Mouse (Mus musculus) layer of hippocampus, adult 2 months (tissue): ENCODE data around the gene Plekhh2. TPM values are rescaled to one million over a fixed set of nuclear protein-coding genes. Genes with fewer than 3 reads are reported as not detected.

ENCODE experiments used
- DNase-seq, 2 experiments: peaks; one replicate each; pipeline ENCODE4 v3.0.0; 2022; ENCODE audit warnings: low spot score in 2 of 2
- H3K27ac ChIP-seq: fragments of 200-600 bp; 2 replicates; pipeline ENCODE4 v1.8.1; 2022
- H3K4me3 ChIP-seq: fragments of 200-600 bp; 2 replicates; pipeline ENCODE4 v1.8.1; 2022; ENCODE audit warnings: mild to moderate bottlenecking
- CTCF ChIP-seq: fragments of 200-600 bp; conservative IDR thresholded peaks from 2 replicates; pipeline ENCODE4 v1.8.1; 2022; ENCODE audit warnings: antibody characterized with exemption, mild to moderate bottlenecking, moderate library complexity
- total RNA-seq, 2 experiments: library from RNA; stranded (reverse); gene quantifications; 2 replicates each; pipeline ENCODE4 v1.2.3; 2021

Plekhh2 gene
- total RNA-seq, 2 experiments from 2014 or later = 5.2 to 5.8 TPM

GRCm38 (mm10) chr17:84608606-84609005 is 96.9 kb downstream of the Plekhh2 start:
- no peak for TF ChIP-seq CTCF
- no peak for DNase-seq

GRCm38 (mm10) chr17:84611500-84611899 is 99.8 kb downstream of the Plekhh2 start:
- no peak for TF ChIP-seq CTCF
- H3K27ac ChIP-seq = no peak overlapping the region
- no peak for DNase-seq
- no peak overlapping the region for H3K4me3 ChIP-seq

More at GRCm38 (mm10) chr17:84608606-84609005, 96.9 kb downstream of the Plekhh2 start:
- H3K27ac ChIP-seq = no peak overlapping the region
- no peak overlapping the region for H3K4me3 ChIP-seq

GRCm38 (mm10) chr17:84611971-84612370 is 100.3 kb downstream of the Plekhh2 start:
- no peak for DNase-seq
- no peak overlapping the region for H3K4me3 ChIP-seq
- no peak overlapping the region for H3K27ac ChIP-seq
- no peak for TF ChIP-seq CTCF

DNA sequence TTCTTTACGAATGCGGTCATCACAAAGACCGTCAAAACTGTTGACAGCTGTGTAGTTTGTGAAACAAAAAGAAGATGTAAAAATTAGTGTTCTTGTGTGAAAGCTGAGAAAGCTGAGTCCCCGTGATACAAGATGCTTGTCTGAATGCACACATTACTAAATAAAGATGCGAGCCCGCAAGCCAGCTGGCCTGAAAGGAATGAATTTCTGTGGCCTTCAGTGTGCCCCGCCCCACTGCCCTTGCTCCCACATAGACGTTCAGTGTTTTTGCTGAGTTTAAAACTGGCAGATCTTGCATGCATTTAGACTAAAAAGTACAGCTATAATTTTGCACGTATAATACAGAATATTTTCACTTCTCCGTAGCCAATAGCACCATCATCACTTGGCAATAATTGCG is 104.1 kb downstream of the Plekhh2 start:
- Histone ChIP-seq H3K4me3 (no peak overlapping the region), H3K27ac (no peak overlapping the region)
- DNase-seq = no peak
- TF ChIP-seq CTCF = no peak

DNA sequence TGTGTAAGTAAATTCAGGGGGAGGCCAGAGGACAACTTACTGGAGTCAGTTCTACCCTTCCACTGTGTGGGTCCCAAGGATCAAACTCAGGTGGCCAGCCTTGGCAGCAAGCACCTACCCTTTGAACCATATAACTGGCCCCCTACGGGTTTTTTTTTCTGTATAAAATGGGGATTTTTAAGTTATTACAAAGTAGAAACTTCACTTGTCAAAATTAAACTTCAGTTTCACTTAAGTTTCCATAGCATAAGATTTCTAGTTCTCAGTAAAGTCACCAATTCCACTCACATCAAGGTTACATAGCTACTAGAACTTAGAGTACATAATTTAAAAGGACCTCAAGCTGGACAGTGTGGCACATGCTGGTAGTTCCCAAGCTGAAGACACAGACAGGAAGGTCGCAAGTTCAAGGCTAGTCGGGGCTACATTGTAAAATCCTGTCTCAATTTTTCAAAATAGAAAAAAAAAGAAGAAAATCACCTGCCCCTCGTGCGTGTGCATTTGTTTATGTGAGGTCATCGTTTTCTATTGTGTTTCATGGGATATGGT is 104.9 kb downstream of the Plekhh2 start:
- TF ChIP-seq CTCF = no peak
- no peak overlapping the region for H3K27ac ChIP-seq

GRCm38 (mm10) chr17:84617953-84618352 is 106.3 kb downstream of the Plekhh2 start:
- no peak for TF ChIP-seq CTCF
- DNase-seq = no peak
- Histone ChIP-seq H3K27ac (no peak overlapping the region), H3K4me3 (no peak overlapping the region)

More for the DNA sequence above, 104.9 kb downstream of the Plekhh2 start:
- H3K4me3 ChIP-seq = no peak overlapping the region
- no peak for DNase-seq

DNA sequence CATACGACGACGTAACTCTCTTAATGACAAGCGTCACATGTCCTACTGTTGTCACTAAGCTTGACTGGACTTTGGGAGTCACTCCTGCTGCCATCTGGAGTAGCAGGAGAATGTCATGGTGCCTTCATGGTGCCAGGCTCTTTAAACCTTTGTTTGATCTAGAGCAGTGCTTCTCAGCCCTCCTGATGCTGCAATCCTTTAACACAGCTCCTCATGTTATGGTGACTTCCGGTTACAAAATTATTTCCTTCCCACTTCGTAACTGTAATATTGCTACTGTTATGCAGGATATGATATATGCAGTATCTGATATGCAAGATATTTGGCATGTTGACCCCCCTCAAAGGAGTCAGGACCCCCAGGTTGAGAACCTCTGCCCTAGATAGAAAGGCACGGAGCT is 107.4 kb downstream of the Plekhh2 start:
- no peak overlapping the region for H3K4me3 ChIP-seq
- DNase-seq = no peak
- no peak for TF ChIP-seq CTCF
- H3K27ac ChIP-seq = no peak overlapping the region

DNA sequence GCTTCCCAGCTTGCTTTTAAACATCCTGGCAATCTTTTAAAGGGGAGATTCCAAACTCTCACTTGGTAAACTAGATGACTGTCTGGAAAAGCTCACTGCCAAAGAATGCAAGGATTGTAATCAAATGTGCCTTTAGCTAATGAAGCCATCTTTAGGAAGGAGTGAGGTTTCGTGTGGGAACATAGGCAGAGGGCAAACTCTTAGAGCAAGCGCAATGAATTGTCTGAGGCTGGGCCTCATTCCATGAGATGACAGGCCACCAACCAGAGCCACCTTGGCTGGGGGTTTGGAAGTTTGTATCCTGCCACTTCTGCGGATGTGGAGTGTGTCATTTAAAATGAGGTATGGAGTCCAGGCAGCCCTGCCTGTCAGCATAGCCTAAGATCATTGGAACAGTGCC is 108.4 kb downstream of the Plekhh2 start:
- DNase-seq = no peak
- Histone ChIP-seq H3K4me3 (no peak overlapping the region), H3K27ac (no peak overlapping the region)
- no peak for TF ChIP-seq CTCF

DNA sequence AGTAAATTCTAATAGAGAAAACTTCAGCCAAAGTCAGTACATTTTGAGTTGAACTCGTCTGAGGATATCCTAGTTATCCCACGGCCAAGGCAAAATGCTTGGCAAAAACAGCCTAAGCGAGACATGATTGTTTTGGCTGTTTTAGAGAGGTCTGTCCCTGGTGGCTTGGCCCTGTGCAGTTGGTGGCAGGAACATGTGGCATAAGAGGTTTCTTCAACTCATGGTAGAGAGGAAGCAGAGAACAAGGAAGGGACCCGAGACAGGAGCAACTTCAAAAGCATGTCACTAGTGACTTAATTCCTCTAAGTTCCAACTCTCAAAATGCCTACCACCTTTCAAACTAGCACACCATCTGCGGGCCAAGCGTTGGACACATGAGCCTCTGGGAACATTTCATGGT is 108.9 kb downstream of the Plekhh2 start:
- Histone ChIP-seq H3K27ac (no peak overlapping the region), H3K4me3 (no peak overlapping the region)
- no peak for TF ChIP-seq CTCF
- no peak for DNase-seq

DNA sequence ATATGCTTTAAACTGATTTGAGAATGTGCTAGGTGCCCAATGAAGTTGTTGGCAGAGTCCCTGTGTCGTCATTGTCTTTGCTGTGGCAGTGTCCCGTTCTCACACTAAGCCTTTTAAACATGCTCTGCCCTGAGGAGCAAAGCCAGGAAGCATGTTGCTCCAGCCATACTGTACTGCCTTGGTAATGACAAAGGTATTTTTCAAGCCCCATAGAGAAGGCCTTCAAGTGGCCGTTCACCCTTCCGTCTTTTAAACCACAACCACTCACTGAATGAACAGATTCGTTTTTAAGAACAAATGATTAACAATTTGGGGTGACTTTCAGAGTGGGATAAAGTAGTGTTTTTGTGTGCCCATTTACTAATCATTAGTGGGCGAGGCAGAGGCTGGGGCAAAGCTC is 109.5 kb downstream of the Plekhh2 start:
- Histone ChIP-seq H3K4me3 (no peak overlapping the region), H3K27ac (no peak overlapping the region)
- DNase-seq = no peak
- TF ChIP-seq CTCF = no peak

DNA sequence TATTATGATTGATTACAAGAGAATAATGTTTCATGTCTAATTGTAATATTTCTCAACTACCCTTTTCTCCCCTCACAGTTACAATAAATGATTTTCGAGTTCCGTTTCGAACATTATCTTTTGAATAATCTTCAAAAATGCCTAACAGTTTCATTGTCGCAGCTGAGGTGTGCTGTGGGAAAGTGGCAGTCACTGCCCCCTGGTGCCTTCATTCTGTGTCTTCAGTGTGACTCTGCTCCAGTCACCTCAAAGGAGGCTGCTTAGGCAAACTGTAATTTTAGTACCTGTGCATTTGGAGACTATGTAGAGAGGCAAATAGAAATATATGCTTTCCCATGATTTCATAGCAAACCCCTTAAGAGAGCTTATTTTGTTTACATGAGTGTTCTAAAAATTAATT is 110.3 kb downstream of the Plekhh2 start:
- no peak for DNase-seq
- no peak overlapping the region for H3K4me3 ChIP-seq
- no peak overlapping the region for H3K27ac ChIP-seq
- TF ChIP-seq CTCF = peak; percentile 56

DNA sequence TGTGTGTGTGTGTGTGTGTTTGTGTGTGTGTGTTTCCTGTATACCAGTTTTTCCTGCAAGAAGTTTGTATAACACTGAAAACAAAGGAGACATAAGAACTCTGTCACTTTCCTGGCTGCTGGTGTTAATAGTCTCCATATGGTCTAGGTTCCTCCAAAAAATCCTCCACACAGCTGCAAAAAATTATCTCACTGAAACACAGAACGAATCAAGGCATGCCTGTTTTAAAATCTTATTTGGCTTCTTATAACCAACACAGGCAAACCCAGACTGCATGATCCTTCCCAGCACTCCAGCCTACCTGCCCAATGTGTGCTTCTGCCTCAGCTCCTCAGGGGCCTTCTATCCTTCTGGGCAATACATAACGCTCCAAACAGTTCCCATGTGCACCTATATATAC is 111.2 kb downstream of the Plekhh2 start:
- H3K27ac ChIP-seq = no peak overlapping the region
- no peak for TF ChIP-seq CTCF
- no peak for DNase-seq
- H3K4me3 ChIP-seq = no peak overlapping the region

DNA sequence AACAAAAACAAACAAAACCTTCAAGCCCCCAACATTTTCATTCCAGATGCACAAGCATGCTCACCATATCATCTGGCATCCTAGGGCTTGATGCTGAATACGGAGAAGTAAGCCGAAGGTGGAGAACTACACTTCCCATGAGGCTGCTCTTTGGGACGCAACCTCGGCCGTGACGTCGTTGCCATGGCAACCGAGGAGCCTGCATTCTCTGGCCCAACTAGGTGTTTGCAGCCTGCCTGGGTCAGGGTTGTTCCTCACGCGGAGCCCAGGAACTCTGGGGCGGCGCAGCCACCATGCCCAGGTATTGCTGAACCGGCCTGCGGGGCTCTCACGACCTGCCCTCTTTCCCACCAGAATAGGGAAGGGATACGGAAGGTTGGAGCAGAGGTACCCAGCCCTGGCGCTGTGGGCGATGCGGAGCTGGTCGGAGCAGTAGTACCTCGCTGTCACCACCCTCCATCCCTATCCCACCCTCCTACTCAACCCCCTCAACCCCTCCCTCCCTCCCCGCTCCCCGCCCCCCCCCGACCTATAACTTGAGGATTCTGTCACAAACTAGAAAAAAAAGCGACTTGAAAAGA is 114.7 kb downstream of the Plekhh2 start, which contains the start of gene Dync2li1:
Dync2li1 (plus strand) TSS at position 221 of the 581 bp plus-strand sequence.
- H3K4me3 ChIP-seq = peak within 1 kb of the TSS; percentile 90
- TF ChIP-seq CTCF = no peak
- H3K27ac ChIP-seq = peak within 1 kb of the TSS; percentile 93
- DNase-seq = peak; percentile 89 to 91

DNA sequence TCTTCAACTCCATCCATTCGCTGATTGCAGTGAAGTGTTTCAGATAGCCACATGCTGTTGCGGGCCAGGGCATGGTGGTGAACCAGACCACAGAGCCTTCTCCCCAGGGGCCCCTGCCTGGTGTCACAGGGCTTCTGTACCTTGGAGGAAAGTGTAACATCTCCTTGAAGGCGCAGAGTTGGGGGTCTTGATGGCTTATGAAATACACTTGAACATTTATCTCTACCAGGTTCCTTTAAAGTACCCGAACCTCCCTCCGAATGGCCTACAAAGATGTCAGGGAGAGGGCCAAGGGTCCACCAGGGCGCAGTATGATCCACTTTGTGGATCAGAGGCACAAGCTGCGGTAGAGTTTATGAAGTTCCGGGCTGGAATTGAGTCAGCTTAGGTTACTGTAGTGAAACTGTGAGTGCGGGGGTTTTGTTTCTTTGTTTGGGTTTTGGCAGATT is 115.2 kb downstream of the Plekhh2 start:
- peak overlapping the region; percentile 90 for H3K4me3 ChIP-seq
- peak overlapping the region; percentile 93; the same call in 1 of the 2 replicates for H3K27ac ChIP-seq
- DNase-seq = no peak
- 0 out of 2 replicates have a peak, but pooled peaks have one; percentile 13 for TF ChIP-seq CTCF
